Mouse (Mus musculus) liver, adult (tissue): ENCODE data around the gene Sh2d5.

Experiments used
- GATA4 ChIP-seq: IDR thresholded peaks from 2 replicates; pipeline ENCODE4 v1.6.1; 2014; ENCODE audit warnings: mild to moderate bottlenecking, low read length; ENCODE audit not compliant: insufficient replicate concordance

Gene Sh2d5

DNA sequence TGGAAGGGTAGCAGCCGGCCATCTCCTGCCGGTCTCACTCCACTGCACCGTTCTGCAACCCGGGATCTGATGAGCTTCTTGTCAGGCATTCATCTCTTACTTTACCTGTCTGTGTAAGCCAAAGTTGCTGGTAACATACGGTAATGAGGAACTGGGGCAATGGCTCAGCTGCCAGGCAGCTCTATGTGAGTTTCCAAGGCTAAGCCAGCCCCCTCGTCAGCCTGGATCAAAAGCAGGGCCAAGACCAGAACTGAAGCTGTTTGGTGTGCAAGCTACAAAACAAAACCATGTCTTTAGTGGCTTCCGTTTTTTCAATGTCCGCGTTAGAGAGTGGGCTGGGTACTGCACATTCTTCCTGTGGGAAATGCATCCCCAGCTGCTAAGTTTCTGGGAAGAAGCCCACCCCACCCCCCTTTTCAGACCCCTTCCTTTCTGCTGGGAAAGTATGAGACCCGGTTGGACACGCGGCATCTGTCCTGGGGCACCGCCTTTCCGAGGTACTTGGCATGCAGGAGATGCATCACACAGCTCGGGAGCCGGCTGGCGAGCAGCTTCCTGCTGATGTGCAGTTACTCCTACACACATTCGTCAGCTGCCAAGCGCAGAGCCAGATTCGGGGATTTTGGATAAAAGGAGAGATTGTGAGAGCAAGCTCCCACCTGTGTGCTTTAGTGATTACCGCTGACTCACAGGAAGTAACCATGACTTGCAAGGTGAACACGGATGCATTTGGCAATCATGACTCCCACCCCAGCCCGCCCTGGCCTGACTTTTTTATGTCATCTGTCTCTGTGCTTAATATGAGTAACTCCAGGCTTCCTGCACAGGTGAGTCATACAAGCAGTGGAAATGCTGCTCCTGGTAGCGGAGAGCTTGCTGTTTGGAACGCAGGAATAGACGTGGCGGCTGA is 3.2 kb upstream of the Sh2d5 start:
- no peak for TF ChIP-seq GATA4

DNA sequence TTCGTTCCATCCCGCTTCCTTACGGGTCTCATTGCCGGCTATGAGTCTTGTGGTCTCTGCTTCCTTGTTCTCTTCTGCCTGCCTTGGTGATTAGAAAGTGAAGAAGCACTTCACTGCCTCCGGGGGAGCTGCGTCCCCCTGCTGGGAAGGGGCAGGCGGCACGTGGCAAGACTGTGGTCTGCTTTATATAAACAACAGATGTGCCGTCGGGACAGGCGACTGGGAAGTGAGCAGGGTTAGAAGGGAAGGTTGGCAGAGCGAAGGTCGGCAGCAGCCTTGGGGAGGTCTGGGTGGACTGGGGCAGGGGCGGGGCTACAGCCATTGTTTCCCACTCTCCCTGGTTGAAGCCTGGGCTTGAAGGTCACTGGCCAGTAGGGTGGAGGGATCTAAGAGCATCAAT is 1.6 kb downstream of the Sh2d5 start:
- TF ChIP-seq GATA4, result no peak

DNA sequence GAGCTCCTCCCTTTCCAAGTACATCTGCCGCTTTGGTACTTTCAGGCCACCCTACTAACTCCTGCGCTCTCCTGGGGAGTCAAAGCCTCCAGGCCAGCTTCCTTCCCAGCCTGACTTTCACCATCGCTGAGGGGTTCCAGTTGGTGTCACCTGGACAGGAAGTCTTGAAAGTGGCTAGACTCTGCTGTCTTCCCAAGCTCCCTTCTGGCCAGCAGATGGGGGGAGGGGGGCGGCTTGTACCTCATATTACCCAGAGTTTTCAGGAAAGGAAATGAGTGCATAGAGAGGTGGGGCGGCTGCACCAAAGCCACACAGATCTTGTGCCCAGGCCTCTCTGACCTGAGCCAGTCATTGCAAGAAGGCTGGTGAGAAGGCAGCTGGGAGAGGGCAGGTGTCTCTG is 2.0 kb downstream of the Sh2d5 start:
- no peak for TF ChIP-seq GATA4

DNA sequence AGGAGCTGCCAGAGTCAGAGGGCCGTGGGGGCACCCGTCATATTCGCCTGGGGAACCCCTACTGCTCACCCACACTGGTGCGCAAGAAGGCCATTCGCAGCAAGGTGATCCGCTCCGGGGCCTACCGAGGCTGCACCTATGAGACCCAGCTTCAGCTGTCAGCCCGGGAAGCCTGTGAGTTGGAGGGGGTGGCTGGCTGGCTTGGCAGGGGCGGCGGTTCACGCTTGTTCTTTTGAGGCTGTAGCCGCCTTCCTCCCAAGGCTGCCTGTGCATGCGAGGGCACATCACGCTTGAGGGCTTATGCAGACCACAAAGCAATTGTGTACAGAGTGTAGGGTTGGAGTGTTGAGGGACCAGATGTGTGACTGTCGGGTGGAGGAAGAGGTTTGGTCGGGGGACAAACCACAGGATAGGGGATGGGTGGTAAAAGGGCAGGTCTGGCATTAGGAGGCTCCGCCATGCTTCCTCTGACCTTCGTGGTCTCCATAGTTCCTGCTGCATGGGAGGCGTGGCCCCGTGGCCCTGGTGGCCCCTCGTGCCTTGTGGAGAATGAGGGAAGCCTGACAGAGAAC is 7.0 kb downstream of the Sh2d5 start:
- no peak for TF ChIP-seq GATA4

DNA sequence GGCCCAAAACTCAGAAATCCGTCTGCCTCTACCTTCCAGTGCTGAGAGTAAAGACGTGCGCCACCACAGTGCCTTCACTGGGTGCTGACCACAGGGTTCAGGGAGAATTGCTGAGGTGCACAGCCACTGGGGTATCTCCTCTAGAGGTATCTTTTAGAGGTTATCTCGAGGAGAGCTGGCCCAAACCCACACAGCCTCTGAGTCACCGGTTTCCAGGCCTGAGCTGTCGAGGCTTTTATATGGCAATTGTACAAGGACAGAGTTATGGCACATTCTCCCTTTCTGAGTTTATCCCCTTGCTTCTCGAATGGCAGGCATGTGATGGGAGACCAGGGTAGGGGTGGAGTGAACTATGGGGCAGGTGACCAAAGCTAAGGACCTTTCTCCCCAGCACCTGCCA is 8.5 kb downstream of the Sh2d5 start:
- no peak for TF ChIP-seq GATA4

DNA sequence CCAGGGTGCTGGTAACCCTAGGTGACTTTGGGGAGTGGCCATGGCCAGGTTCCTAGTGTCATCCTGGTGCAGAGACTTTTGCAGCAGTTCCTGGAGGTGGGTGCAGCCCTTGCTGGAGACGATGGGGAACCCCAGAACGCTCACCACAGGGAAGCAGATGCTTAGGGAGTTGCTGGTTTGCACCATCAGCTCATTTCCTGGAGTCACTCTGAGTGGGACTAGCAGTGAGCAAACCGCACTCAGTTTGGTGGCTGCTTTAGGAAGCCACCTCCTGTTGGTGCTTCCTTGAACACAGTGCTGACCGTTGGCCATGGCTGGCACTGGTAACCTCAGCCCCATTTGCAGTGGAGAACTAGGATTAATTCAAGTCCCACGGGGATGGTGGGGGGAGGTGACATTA is 9.3 kb downstream of the Sh2d5 start:
- TF ChIP-seq GATA4, result no peak

DNA sequence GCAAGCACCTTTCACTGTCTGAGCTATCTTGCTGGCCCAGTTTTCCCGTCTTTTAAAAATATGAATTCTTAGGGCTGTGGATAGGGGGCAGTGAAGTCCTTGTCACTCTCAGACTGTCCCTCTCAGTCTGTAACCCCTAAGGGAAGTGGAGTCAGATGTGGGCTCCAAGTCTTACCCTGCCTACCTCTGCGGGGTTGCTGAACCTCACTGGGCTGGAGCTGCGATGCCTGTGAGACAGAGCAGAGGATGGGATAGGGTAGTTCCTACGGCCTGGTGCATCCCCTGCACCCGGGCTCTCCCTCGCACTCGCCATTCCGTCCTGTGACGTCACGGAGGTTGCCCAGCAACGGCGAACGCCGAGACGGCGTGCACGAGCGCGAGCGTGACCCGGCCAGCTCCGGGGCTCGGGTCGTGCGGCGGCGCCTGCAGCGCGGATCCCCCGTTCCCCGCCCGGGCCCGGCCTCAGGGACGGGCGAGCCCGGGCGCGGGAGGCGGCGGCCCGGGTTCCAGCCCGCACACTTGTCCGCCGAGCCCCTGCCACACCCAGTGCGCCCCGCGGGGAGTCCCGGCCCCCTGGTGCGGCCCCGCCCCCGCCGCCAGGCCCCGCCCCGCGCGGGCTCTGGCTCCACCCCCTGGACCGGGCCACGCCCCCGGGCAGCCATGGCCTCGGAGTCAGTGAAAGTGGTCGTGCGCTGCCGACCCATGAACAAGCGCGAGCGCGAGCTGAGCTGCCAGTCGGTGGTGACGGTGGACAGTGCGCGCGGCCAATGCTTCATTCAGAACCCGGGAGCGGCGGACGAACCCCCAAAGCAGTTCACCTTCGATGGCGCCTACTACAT is 11.9 kb downstream of the Sh2d5 start:
- no peak for TF ChIP-seq GATA4

DNA sequence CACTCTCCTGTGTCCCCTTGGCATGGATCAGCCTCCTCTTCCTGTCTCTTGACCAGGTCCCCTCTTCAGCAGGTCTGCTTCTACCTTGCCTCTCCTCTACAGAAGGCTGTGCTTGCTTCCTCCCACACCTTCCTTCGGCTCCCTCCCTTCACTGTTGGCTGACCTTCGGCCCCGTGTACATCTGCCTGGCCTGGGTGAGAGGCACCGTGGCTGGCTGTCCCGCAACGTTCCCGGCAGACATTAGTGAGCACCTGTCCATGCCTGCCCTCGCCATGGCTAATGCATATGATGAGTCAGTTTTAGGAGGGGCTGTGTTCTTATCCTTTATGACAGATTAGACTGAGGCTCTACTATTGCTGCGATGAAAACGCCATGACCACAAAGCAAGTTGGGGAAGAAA is 17.7 kb downstream of the Sh2d5 start:
- no peak for TF ChIP-seq GATA4

DNA sequence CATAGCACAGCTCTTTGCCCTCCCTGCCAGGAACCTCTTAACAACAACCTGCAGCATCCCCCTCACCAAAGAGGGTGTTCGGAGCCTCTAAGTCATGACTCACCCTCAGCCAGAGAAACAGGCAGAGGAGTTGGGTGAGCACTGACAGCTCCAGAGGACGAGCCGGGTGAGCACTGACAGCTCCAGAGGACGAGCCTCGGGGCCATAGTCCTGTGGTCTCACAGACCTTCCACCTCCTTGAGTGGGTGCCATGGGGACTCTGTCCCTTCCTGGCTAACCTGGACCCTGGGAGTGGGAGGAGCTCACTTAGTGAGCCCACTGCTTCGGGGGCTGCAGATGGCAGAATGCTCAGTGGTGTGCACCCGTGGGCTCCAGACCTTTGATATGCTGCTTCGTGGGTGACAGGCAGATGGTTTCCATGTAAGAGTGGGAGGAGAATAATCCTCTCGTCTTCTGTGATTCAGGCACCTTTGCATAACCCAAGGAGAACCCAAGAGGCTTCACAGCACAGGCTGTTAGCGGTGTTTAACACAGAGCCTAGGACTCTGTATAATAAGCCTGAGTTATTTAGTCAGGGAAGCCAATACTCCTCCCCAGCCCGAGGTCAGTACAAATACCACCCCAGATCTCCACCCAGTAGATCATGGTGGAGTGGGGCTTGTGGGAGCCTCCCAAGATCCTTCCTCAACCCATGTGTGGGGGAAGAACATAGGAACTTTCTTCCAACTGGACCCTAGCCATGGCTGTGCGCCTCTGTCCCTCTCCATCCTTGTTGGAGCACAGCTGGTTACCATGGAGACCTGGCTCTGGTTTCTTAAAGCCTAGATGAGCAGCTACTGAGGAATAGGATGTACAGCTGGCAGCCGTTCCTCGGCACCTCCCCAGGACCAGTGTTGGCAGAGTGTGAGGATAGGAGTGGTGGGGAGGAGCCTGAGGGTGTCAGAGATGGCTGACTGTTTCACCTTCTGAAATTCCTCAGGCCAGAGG is 22.1 kb downstream of the Sh2d5 start:
- no peak for TF ChIP-seq GATA4

DNA sequence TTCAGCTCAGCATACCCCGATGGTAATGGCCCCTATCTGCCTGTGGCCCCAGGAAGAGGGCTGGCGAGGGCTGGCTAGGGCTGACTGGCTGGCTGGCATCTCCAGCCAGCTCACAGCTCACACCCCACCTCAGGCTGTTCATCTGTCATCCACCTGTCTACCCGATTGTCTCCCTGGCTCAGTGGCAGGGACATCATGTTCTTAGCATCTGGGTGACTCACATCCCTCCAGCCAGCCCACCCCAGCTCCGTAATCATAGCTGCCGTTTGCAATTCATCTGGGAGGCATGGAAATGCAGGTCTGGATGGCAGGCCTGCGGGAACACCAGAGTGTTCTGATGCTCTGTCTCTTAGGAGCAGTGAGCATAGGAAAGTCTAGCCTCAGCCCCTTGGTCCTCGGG is 28.1 kb downstream of the Sh2d5 start:
- no peak for TF ChIP-seq GATA4

DNA sequence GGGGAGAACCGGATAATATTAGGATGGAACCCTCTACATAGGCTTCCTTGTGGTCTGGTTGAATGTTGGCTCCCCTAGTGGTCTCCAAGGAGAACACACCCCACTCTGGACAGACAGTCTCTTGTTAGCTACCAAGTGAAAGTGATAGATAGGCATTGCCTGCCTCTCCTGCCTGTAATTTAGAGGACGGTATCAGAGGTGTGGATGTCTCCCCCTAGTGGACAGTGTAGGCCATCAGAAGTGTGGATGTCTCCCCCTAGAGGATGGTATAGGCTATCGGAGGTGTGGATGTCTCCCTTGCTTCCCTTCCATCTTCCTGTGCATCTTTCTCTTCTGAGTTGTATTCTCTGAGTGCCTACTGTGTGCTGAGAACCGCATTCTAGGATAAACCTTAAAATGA is 32.6 kb downstream of the Sh2d5 start:
- TF ChIP-seq GATA4, result peak; percentile 63; the same call in 1 of the 2 replicates

DNA sequence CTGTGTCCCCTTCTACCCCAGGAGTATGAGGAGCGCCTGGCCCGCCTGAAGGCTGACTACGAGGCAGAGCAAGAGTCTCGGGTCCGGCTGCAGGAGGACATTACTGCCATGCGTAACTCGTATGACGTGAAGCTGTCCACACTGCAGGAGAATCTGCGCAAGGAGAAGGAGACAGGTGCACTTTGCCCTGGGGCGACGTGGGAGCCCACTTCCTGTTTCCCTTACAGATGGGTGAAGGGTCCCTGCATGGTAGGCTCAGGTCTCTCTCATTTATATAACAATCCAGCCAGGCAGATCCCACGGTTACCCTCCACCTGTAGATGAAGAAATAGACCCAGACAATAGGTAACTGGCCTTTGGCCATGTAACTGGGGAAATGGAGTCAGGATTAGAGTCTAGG is 36.2 kb downstream of the Sh2d5 start:
- TF ChIP-seq GATA4, result no peak

DNA sequence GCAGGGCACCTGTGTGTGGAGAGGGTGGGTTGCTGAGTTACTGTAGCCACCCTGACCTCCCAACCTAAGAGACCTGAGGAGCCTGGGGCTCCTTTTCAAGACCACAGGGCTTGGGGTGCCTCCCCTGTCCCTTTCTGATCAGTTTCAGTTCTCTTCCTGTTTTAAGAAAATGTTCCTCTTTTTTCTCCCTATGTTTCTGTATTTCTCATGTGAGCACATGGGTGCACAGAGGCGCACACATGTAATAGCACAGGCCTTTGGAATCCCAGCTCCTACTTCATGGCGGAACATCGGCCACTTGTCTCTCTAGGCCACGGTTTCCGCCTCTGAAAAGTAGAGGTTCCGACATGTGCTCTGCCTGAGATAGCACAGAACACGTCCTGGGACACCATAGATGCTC is 38.5 kb downstream of the Sh2d5 start:
- no peak for TF ChIP-seq GATA4

DNA sequence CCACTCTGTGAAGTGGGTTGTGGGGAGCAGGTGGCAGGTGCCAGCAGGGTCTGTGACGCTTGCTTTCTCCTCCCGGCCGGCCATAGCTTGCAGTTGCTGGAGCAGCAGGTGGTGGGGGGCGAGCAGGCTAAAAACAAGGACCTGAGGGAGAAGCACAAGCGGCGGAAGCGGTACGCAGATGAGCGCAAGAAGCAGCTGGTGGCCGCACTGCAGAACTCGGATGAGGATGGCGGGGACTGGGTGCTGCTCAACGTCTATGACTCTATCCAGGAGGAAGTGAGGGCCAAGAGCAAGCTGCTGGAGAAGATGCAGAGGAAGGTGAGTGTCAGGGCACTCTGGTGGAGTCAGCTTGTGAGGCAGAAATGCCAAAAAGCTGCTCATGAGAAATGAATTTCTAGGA is 41.8 kb downstream of the Sh2d5 start:
- no peak for TF ChIP-seq GATA4

DNA sequence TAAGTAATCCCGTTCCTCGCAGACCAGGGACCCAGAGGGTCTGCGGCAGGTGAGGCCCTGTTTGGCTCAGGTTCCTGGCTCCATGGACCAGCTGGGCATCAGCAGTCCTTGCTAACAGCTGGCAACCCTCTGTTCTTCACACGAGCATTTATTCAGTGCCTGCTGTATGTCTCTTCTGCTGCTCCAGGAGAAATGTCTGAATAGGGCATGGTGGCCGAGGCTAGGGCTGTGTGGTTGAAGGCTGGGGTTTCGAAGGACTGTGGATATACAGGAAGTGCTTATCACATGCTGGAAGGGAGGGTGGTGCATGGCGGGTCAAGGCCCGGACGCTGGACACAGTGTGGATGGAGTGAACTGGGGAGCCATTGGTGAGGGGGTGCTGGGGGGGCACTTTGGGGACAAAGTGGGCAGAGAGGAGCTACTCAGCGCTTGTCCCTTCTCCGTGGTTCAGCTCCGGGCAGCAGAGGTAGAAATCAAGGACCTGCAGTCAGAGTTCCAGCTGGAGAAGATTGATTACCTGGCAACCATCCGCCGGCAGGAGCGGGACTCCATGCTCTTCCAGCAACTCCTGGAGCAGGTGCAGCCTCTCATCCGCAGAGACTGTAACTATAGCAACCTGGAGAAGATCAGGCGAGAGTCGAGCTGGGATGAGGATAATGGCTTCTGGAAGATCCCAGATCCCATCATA is 43.2 kb downstream of the Sh2d5 start:
- no peak for TF ChIP-seq GATA4
